Mouse (Mus musculus): Measurements from ENCODE around the gene Cttn.
A peak's percentile ranks its signal among the peaks of the same experiment; 100 is the strongest.

The Cttn gene

GRCm38 (mm10) chr7:144449637-144450570 is 20.9 kb downstream of the Cttn start:
- peak; percentile 77 to 78 for DNase-seq (ENCODE audit: low spot score in 2 of 2)

- no peak for DNase-seq (ENCODE audit: low spot score in 2 of 2)
Measured at GRCm38 (mm10) chr7:144448186-144448585, 22.6 kb downstream of the Cttn start.

- DNase-seq (ENCODE audit: low spot score in 2 of 2) = no peak
Measured at GRCm38 (mm10) chr7:144447146-144447545, 23.7 kb downstream of the Cttn start.

- no peak for DNase-seq (ENCODE audit: low spot score in 2 of 2)
Measured at GRCm38 (mm10) chr7:144444788-144445187, 26.0 kb downstream of the Cttn start.

- DNase-seq (ENCODE audit: low spot score in 2 of 2) = no peak
Measured at GRCm38 (mm10) chr7:144441976-144442375, 28.8 kb downstream of the Cttn start.

- peak in 1 of 2 experiments; percentile 26 for DNase-seq (ENCODE audit: low spot score in 2 of 2)
Measured at GRCm38 (mm10) chr7:144441466-144441865, 29.3 kb downstream of the Cttn start.

GRCm38 (mm10) chr7:144438811-144439210 is 32.0 kb downstream of the Cttn start:
- DNase-seq (ENCODE audit: low spot score in 2 of 2) = no peak

- no peak for DNase-seq (ENCODE audit: low spot score in 2 of 2)
Measured at GRCm38 (mm10) chr7:144432920-144433319, 37.9 kb downstream of the Cttn start.

- DNase-seq (ENCODE audit: low spot score in 2 of 2) = no peak
Measured at GRCm38 (mm10) chr7:144427460-144427859, 43.3 kb downstream of the Cttn start.

- no peak for DNase-seq (ENCODE audit: low spot score in 2 of 2)
Measured at GRCm38 (mm10) chr7:144426594-144426993, 44.2 kb downstream of the Cttn start.

GRCm38 (mm10) chr7:144425953-144426352 is 44.9 kb downstream of the Cttn start:
- peak in 1 of 2 experiments; percentile 60 for DNase-seq (ENCODE audit: low spot score in 2 of 2)

- no peak for DNase-seq (ENCODE audit: low spot score in 2 of 2)
Measured at GRCm38 (mm10) chr7:144421478-144421877, 49.3 kb downstream of the Cttn start.

- no peak for DNase-seq (ENCODE audit: low spot score in 2 of 2)
Measured at GRCm38 (mm10) chr7:144420552-144420951, 50.3 kb downstream of the Cttn start.

GRCm38 (mm10) chr7:144417644-144418343 is 53.0 kb downstream of the Cttn start:
- DNase-seq (ENCODE audit: low spot score in 2 of 2) = peak; percentile 84 to 93

- DNase-seq (ENCODE audit: low spot score in 2 of 2) = no peak
Measured at GRCm38 (mm10) chr7:144417234-144417633, 53.6 kb downstream of the Cttn start.

GRCm38 (mm10) chr7:144415795-144416194 is 55.0 kb downstream of the Cttn start:
- DNase-seq (ENCODE audit: low spot score in 2 of 2) = no peak

GRCm38 (mm10) chr7:144414632-144415031 is 56.2 kb downstream of the Cttn start:
- DNase-seq (ENCODE audit: low spot score in 2 of 2) = no peak

GRCm38 (mm10) chr7:144411967-144412906 is 58.6 kb downstream of the Cttn start:
- DNase-seq (ENCODE audit: low spot score in 2 of 2) = no peak

GRCm38 (mm10) chr7:144409682-144410081 is 61.1 kb downstream of the Cttn start:
- DNase-seq (ENCODE audit: low spot score in 2 of 2) = no peak

GRCm38 (mm10) chr7:144408464-144409000 is 62.3 kb downstream of the Cttn start:
- no peak for DNase-seq (ENCODE audit: low spot score in 2 of 2)

- peak; percentile 58 for DNase-seq (ENCODE audit: low spot score in 2 of 2)
Measured at GRCm38 (mm10) chr7:144407675-144408074, 63.1 kb downstream of the Cttn start.
